Comparison of ENCODE assay signal across 12 mouse cellular contexts in genomic region chr3:89624001-89624400, GRCm38 (mm10).
DNase-seq lines count a peak whose midpoint lies in the region; ATAC-seq lines count a peak whose summit lies in the region.
"Had no signal": no experiment of that assay in that cellular context is flagged by ENCODE, and none has a peak within 500 bp of the region (broad histone marks: within the 10 kb centered on the region; RNA-seq: fewer than 3 reads in every experiment).

No protein-coding gene starts in this region.

- no peak overlapping the region for H3K4me2 ChIP-seq in hindbrain, embryonic 12.5 days (replicated peaks)
- no peak overlapping the region for H3K4me2 ChIP-seq in hindbrain, embryonic 14.5 days (replicated peaks)
- H3K4me2 ChIP-seq in forebrain, embryonic 16.5 days (ENCODE audit: low read length): no peak overlapping the region
- no peak overlapping the region for H3K4me2 ChIP-seq in midbrain, embryonic 15.5 days
- H3K4me2 ChIP-seq in heart, embryonic 12.5 days: no peak overlapping the region

- peak overlapping the region; percentile 52 for H3K27ac ChIP-seq in hindbrain, embryonic 12.5 days
- H3K27ac ChIP-seq in hindbrain, embryonic 14.5 days: no peak overlapping the region
- H3K27ac ChIP-seq in embryonic facial prominence, embryonic 10.5 days (replicated peaks): peak overlapping the region; percentile 1; the same call in 1 of the 2 replicates
- peak overlapping the region; percentile 88 for H3K27ac ChIP-seq in forebrain, embryonic 16.5 days (ENCODE audit: low read length)
- 0 out of 2 replicates have a peak overlapping the region, but pooled peaks have one; percentile 5 for H3K27ac ChIP-seq in midbrain, embryonic 15.5 days
- no peak overlapping the region for H3K27ac ChIP-seq in heart, embryonic 12.5 days (ENCODE audit: poor library complexity, severe bottlenecking)

- no peaks in the 10 kb centered on the region; the same call in 1 of the 2 replicates for H3K27me3 ChIP-seq in hindbrain, embryonic 12.5 days
- no peaks in the 10 kb centered on the region for H3K27me3 ChIP-seq in hindbrain, embryonic 14.5 days (ENCODE audit: control insufficient read depth, insufficient read depth, low read length)
- H3K27me3 ChIP-seq in embryonic facial prominence, embryonic 10.5 days (replicated peaks; ENCODE audit: low read depth, poor library complexity, severe bottlenecking): no peaks in the 10 kb centered on the region
- no peaks in the 10 kb centered on the region for H3K27me3 ChIP-seq in forebrain, embryonic 16.5 days (replicated peaks; ENCODE audit: control insufficient read depth, insufficient read depth, low read length)
- no peaks in the 10 kb centered on the region for H3K27me3 ChIP-seq in midbrain, embryonic 15.5 days (replicated peaks)
- no peaks in the 10 kb centered on the region for H3K27me3 ChIP-seq in heart, embryonic 12.5 days (replicated peaks)

- H3K9me3 ChIP-seq in hindbrain, embryonic 12.5 days (replicated peaks): no peaks in the 10 kb centered on the region
- H3K9me3 ChIP-seq in hindbrain, embryonic 14.5 days (ENCODE audit: control insufficient read depth, low read length): no peaks in the 10 kb centered on the region
- H3K9me3 ChIP-seq in embryonic facial prominence, embryonic 10.5 days: no peaks in the 10 kb centered on the region
- no peaks in the 10 kb centered on the region for H3K9me3 ChIP-seq in forebrain, embryonic 16.5 days (ENCODE audit: control insufficient read depth, low read length)
- no peaks in the 10 kb centered on the region for H3K9me3 ChIP-seq in midbrain, embryonic 15.5 days
- H3K9me3 ChIP-seq in heart, embryonic 12.5 days (replicated peaks): no peaks in the 10 kb centered on the region

- no peak overlapping the region for H3K4me3 ChIP-seq in hindbrain, embryonic 12.5 days
- H3K4me3 ChIP-seq in hindbrain, embryonic 14.5 days (replicated peaks; ENCODE audit: low read length): no peak overlapping the region
- H3K4me3 ChIP-seq in embryonic facial prominence, embryonic 10.5 days: no peak overlapping the region
- H3K4me3 ChIP-seq in forebrain, embryonic 16.5 days (replicated peaks; ENCODE audit: low read length): no peak overlapping the region
- no peak overlapping the region for H3K4me3 ChIP-seq in midbrain, embryonic 15.5 days
- no peak overlapping the region for H3K4me3 ChIP-seq in heart, embryonic 12.5 days

- WGBS in hindbrain, embryonic 12.5 days: 58% methylated on average over 6 of the region's 6 CpGs
- WGBS in hindbrain, embryonic 14.5 days: 56% methylated on average over 6 of the region's 6 CpGs
- 64% methylated on average over 6 of the region's 6 CpGs for WGBS in embryonic facial prominence, embryonic 10.5 days
- WGBS in forebrain, embryonic 16.5 days: 67% methylated on average over 6 of the region's 6 CpGs
- 60% methylated on average over 6 of the region's 6 CpGs for WGBS in midbrain, embryonic 15.5 days
- 75% methylated on average over 6 of the region's 6 CpGs for WGBS in heart, embryonic 12.5 days

- peaks cover 49% of the 10 kb centered on the region for H3K4me1 ChIP-seq in hindbrain, embryonic 12.5 days
- peaks cover 33% of the 10 kb centered on the region for H3K4me1 ChIP-seq in hindbrain, embryonic 14.5 days (replicated peaks; ENCODE audit: control insufficient read depth, insufficient read depth, low read length)
- peaks cover 41% of the 10 kb centered on the region for H3K4me1 ChIP-seq in embryonic facial prominence, embryonic 10.5 days
- H3K4me1 ChIP-seq in forebrain, embryonic 16.5 days (replicated peaks; ENCODE audit: control insufficient read depth, insufficient read depth, low read length): peaks cover 43% of the 10 kb centered on the region
- H3K4me1 ChIP-seq in midbrain, embryonic 15.5 days: peaks cover 46% of the 10 kb centered on the region
- peaks cover 6% of the 10 kb centered on the region for H3K4me1 ChIP-seq in heart, embryonic 12.5 days (replicated peaks)

- DNase-seq in hindbrain, embryonic 14.5 days (ENCODE audit: low spot score): no peak
- DNase-seq in embryonic facial prominence, embryonic 10.5 days (ENCODE audit: low spot score): no peak
- no peak for DNase-seq in embryo, embryonic 10.5 days (ENCODE audit: low spot score)
- DNase-seq: cerebellum, postnatal 10 days; gastrocnemius, postnatal 14 days; heart, postnatal 14 days; lung, adult 18-20 months; lung, postnatal 36 days had no signal

- no peak for ATAC-seq in hindbrain, embryonic 12.5 days (ENCODE audit: low FRiP score)
- no peak for ATAC-seq in hindbrain, embryonic 14.5 days (ENCODE audit: low FRiP score)
- no peak for ATAC-seq in forebrain, embryonic 16.5 days
- no peak for ATAC-seq in midbrain, embryonic 15.5 days (replicated peaks)
- ATAC-seq in heart, embryonic 12.5 days (ENCODE audit: insufficient number of reproducible peaks, low FRiP score): no peak

- no peak overlapping the region for H3K9ac ChIP-seq in hindbrain, embryonic 12.5 days
- no peak overlapping the region for H3K9ac ChIP-seq in hindbrain, embryonic 14.5 days
- no peak overlapping the region for H3K9ac ChIP-seq in forebrain, embryonic 16.5 days (replicated peaks; ENCODE audit: low read depth, low read length)
- H3K9ac ChIP-seq in midbrain, embryonic 15.5 days: no peak overlapping the region
- no peak overlapping the region for H3K9ac ChIP-seq in heart, embryonic 12.5 days

- no peaks in the 10 kb centered on the region for H3K36me3 ChIP-seq in hindbrain, embryonic 12.5 days
- H3K36me3 ChIP-seq in hindbrain, embryonic 14.5 days (replicated peaks; ENCODE audit: control insufficient read depth, insufficient read depth): no peaks in the 10 kb centered on the region
- H3K36me3 ChIP-seq in embryonic facial prominence, embryonic 10.5 days (replicated peaks): no peaks in the 10 kb centered on the region
- H3K36me3 ChIP-seq in forebrain, embryonic 16.5 days (ENCODE audit: control insufficient read depth, insufficient read depth): no peaks in the 10 kb centered on the region
- H3K36me3 ChIP-seq in midbrain, embryonic 15.5 days (replicated peaks): no peaks in the 10 kb centered on the region
- no peaks in the 10 kb centered on the region for H3K36me3 ChIP-seq in heart, embryonic 12.5 days

Comparison
In these comparisons a context has a peak if more than half of its experiments do, and no peak if none do; other contexts are left out.
1. H3K27ac ChIP-seq: peak in hindbrain, embryonic 12.5 days (single experiment), embryonic facial prominence, embryonic 10.5 days (single experiment), forebrain, embryonic 16.5 days (single experiment) and midbrain, embryonic 15.5 days (single experiment); none in hindbrain, embryonic 14.5 days (single experiment) and heart, embryonic 12.5 days (single experiment).